Mouse (Mus musculus) forebrain, embryonic 14.5 days (tissue): ENCODE results near the gene Fam45a. TPM values are rescaled to one million over a fixed set of nuclear protein-coding genes. Genes with fewer than 3 reads are reported as not detected.

Experiments used
- ATAC-seq: fragments of 200-750 bp; cut with Nextera tagmentation; 2 replicates; pipeline ENCODE4 v1.8.0; 2017; ENCODE audit warnings: mild to moderate bottlenecking, moderate library complexity
- DNase-seq: peaks from one replicate; pipeline ENCODE4 v3.0.0-alpha.2; 2015; ENCODE audit warnings: low spot score
- H3K27ac ChIP-seq: fragments of 300-500 bp; sonication (generic); 2 replicates; pipeline ENCODE4 v1.5.1; 2014; ENCODE audit warnings: low read depth, mild to moderate bottlenecking, control low read depth, low read length, moderate library complexity
- H3K27me3 ChIP-seq: fragments of 300-500 bp; sonication (generic); replicated peaks from 2 replicates; pipeline ENCODE4 v1.6.1; 2014; ENCODE audit warnings: low read length, control low read depth, mixed read lengths; ENCODE audit not compliant: control insufficient read depth, insufficient read depth
- H3K36me3 ChIP-seq: fragments of 300-500 bp; sonication (generic); 2 replicates; pipeline ENCODE4 v1.6.1; 2014; ENCODE audit warnings: low read length, control low read depth; ENCODE audit not compliant: control insufficient read depth, insufficient read depth
- H3K4me1 ChIP-seq: fragments of 300-500 bp; sonication (generic); 2 replicates; pipeline ENCODE4 v1.6.1; 2014; ENCODE audit warnings: antibody characterized with exemption, low read length, control low read depth; ENCODE audit not compliant: control insufficient read depth, insufficient read depth
- H3K4me2 ChIP-seq: fragments of 300-500 bp; sonication (generic); 2 replicates; pipeline ENCODE4 v1.6.1; 2014; ENCODE audit warnings: mild to moderate bottlenecking, control low read depth, low read length
- H3K4me3 ChIP-seq: fragments of 300-500 bp; sonication (generic); 2 replicates; pipeline ENCODE4 v1.5.1; 2014; ENCODE audit warnings: low read depth, low read length, control low read depth
- H3K9ac ChIP-seq: fragments of 300-500 bp; sonication (generic); 2 replicates; pipeline ENCODE4 v1.6.1; 2014; ENCODE audit warnings: mild to moderate bottlenecking, low read length, control low read depth, moderate library complexity
- H3K9me3 ChIP-seq: fragments of 300-500 bp; sonication (generic); replicated peaks from 2 replicates; pipeline ENCODE4 v1.6.1; 2016; ENCODE audit warnings: low read length, control low read depth, mixed read lengths; ENCODE audit not compliant: control insufficient read depth
- WGBS: fragments of 180-500 bp; shearing (Covaris S2); extraction: QIAGEN DNeasy Blood & Tissue Kit; methylation state at CpG from one replicate; pipeline ENCODE4 v1.1.7; 2014; 5-methylcytosine and 5-hydroxymethylcytosine counted together
- polyA plus RNA-seq: library from polyadenylated mRNA; unstranded; fragments of >200 nt; fragmentation: Nextera tagmentation; extraction: Ambion mirVana; gene quantifications from 2 replicates; pipeline ENCODE4 v1.2.1, GENCODE M21; 2014

The Fam45a gene
- polyA plus RNA-seq, result 49.7 and 54.1 TPM in 2 replicates

GRCm38 (mm10) chr19:60811098-60812035 lies at the start of gene Fam45a:
Gene Fam45a, plus strand, starts transcription at chr19:60811585.
- H3K9ac ChIP-seq, result peak within 1 kb of the TSS; percentile 84
- peak within 1 kb of the TSS; percentile 62 for H3K4me2 ChIP-seq
- peak within 1 kb of the TSS; percentile 52; the same call in 1 of the 2 replicates for H3K27ac ChIP-seq
- peak within 1 kb of the TSS; percentile 70 for H3K4me3 ChIP-seq
- peaks cover 7% of the 10 kb centered on the region for H3K36me3 ChIP-seq
- 3% methylated on average over 35 of the region's 45 CpGs for WGBS
- ATAC-seq (peak; percentile 100), DNase-seq (peak; percentile 95)
- no peaks in the 10 kb centered on the region for H3K9me3 ChIP-seq
- no peaks in the 10 kb centered on the region for H3K27me3 ChIP-seq
- H3K4me1 ChIP-seq, result peaks cover 8% of the 10 kb centered on the region

DNA sequence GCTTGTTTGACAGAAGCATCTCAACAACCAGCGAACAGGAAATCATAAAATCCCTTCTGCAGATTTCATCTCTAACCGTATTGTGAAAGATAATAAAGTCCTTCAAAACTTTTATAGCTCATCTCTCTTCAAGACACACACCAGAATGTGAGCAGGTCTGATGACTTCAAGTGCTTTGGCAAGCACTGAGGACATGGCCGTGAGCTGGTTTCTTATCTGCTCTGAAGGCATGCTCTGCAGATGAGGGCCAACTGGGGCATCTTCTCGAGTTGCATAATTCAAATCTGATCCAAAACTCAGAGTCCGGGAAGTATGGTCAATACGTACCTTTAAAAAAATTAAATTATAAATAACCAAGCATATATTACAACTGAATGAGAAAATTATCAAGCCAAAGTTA lies 38.0 kb upstream of the Fam45a start:
- DNase-seq, result no peak
- H3K4me2 ChIP-seq, result no peak overlapping the region
- no peaks in the 10 kb centered on the region for H3K4me1 ChIP-seq
- no peak overlapping the region for H3K4me3 ChIP-seq
- no peak overlapping the region for H3K27ac ChIP-seq
- no peaks in the 10 kb centered on the region for H3K27me3 ChIP-seq
- H3K9me3 ChIP-seq, result no peaks in the 10 kb centered on the region
- ATAC-seq, result no peak
- 95% methylated on average over 6 of the region's 6 CpGs for WGBS
- no peak overlapping the region for H3K9ac ChIP-seq
- H3K36me3 ChIP-seq, result peaks cover 82% of the 10 kb centered on the region

DNA sequence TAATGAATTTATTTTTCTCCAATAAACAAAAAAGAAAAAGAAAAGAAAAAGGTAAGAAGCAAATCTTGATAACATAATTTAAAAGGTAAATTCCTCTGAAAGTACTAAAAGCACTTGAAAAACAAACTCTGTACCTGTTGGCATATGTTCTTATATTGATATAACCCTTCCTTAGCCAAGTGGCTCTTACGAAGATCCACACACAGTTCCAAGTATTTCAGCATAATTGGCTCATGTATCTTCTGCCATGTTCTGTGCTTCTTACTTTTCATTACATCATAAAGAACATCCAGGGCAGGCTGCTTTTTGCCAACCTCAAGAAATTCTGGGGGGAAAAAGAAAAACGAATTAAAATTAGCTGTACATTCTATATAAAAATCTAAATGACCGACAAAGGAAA lies 29.4 kb upstream of the Fam45a start:
- Histone ChIP-seq H3K9me3 (no peaks in the 10 kb centered on the region), H3K4me2 (no peak overlapping the region), H3K36me3 (peaks cover 30% of the 10 kb centered on the region), H3K4me3 (no peak overlapping the region), H3K9ac (no peak overlapping the region), H3K4me1 (no peaks in the 10 kb centered on the region; the same call in 1 of the 2 replicates), H3K27me3 (no peaks in the 10 kb centered on the region), H3K27ac (no peak overlapping the region)
- WGBS, result 93% methylated on average over 3 of the region's 3 CpGs
- DNase-seq (no peak), ATAC-seq (no peak)

DNA sequence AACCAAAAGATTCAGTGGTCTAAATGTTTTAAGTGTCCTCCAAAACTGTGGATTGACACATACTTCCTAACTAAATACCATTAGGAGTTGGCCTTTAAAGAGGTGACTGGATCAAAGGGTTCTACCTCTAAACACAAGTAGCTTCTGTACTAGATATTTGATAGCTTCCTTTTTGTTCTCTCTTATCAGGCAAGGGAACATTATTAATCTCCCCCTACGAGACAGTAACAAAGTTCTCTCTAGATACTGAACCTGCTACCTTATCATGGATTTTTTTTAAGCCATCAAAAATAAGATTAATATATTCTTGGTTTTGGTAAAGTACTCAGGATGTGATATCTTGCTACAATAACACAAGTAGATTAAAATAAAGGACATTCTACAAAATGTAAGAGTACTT lies 26.7 kb upstream of the Fam45a start:
- H3K27ac ChIP-seq, result no peak overlapping the region
- H3K4me2 ChIP-seq, result no peak overlapping the region
- peaks cover 6% of the 10 kb centered on the region; the same call in 1 of the 2 replicates for H3K4me1 ChIP-seq
- ATAC-seq (no peak), DNase-seq (no peak)
- H3K36me3 ChIP-seq, result peaks cover 12% of the 10 kb centered on the region
- no peak overlapping the region for H3K4me3 ChIP-seq
- no peaks in the 10 kb centered on the region for H3K9me3 ChIP-seq
- no peak overlapping the region for H3K9ac ChIP-seq
- 64% methylated on average over 1 of the region's 1 CpGs for WGBS
- no peaks in the 10 kb centered on the region for H3K27me3 ChIP-seq

DNA sequence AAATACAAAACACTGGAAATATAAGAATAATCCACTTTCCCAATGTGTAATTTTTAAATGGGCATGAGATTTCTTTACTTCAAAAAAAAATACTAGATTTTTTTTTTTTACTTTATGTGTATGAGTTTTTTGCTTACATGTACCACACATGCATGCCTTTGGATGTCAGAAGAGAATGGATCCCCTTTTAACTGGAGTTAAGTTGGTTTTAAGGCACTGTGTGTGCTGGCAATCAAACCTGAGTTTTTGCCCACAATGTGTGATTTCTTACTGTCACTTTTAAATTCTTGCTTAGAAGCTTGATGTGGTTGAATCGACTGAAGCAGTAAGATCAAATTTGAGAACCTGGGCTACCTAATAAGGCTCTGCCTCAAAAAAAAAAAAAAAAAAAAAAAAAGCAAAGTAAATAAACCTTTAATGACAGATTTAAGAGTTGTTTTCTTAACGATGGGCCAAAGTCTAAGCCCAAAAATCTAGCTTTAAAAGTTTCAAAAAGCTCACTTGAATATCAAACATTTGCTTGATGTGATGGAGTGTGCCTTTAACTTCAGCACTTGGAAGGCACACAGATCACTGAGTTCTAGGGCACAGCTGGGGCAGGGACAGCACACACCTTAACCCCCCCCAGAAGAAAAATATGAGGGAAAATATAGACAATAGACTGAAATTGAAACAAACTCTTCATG lies 23.8 kb upstream of the Fam45a start:
- DNase-seq (no peak), ATAC-seq (no peak)
- no peaks in the 10 kb centered on the region for H3K36me3 ChIP-seq
- WGBS, result 64% methylated on average over 2 of the region's 2 CpGs
- H3K9ac ChIP-seq, result no peak overlapping the region
- H3K4me1 ChIP-seq, result peaks cover 9% of the 10 kb centered on the region; the same call in 1 of the 2 replicates
- no peaks in the 10 kb centered on the region for H3K27me3 ChIP-seq
- peak overlapping the region; percentile 85 for H3K4me2 ChIP-seq
- H3K9me3 ChIP-seq, result no peaks in the 10 kb centered on the region
- no peak overlapping the region for H3K4me3 ChIP-seq
- no peak overlapping the region for H3K27ac ChIP-seq

GRCm38 (mm10) chr19:60788214-60788960 lies 23.0 kb upstream of the Fam45a start:
- H3K9ac ChIP-seq, result peak overlapping the region; percentile 48; the same call in 1 of the 2 replicates
- no peaks in the 10 kb centered on the region for H3K27me3 ChIP-seq
- no peak for ATAC-seq
- 47% methylated on average over 6 of the region's 6 CpGs for WGBS
- H3K4me3 ChIP-seq, result peak overlapping the region; percentile 99
- peaks cover 9% of the 10 kb centered on the region; the same call in 1 of the 2 replicates for H3K4me1 ChIP-seq
- no peak overlapping the region for H3K27ac ChIP-seq
- peak overlapping the region; percentile 85 for H3K4me2 ChIP-seq
- no peaks in the 10 kb centered on the region for H3K36me3 ChIP-seq
- no peak for DNase-seq
- no peaks in the 10 kb centered on the region for H3K9me3 ChIP-seq

DNA sequence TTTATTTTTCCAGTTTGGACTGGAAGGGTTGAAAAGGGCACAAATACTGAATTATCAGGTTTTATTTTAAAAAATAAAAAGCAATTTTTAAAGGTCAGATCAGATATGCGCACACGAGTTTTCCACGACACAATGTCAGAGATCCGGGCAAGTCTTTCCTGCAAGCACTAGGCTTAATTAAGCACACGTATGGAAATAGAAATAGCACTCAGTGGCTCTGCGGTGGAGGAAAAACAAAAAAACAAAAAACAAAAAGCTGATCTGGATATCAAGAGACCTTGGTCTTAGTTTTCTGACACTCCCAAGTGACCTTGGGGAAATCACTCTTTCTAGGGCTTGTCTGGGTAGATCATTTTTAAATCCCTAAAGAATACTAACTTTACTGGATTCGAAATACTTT lies 21.9 kb upstream of the Fam45a start:
- Histone ChIP-seq H3K36me3 (no peaks in the 10 kb centered on the region), H3K27me3 (no peaks in the 10 kb centered on the region), H3K9ac (peak overlapping the region; percentile 99), H3K4me1 (peaks cover 9% of the 10 kb centered on the region; the same call in 1 of the 2 replicates), H3K4me3 (peak overlapping the region; percentile 99), H3K27ac (0 out of 2 replicates have a peak overlapping the region, but pooled peaks have one; percentile 96), H3K9me3 (no peaks in the 10 kb centered on the region), H3K4me2 (peak overlapping the region; percentile 85)
- WGBS, result 1% methylated on average over 7 of the region's 7 CpGs
- DNase-seq (no peak), ATAC-seq (no peak)

DNA sequence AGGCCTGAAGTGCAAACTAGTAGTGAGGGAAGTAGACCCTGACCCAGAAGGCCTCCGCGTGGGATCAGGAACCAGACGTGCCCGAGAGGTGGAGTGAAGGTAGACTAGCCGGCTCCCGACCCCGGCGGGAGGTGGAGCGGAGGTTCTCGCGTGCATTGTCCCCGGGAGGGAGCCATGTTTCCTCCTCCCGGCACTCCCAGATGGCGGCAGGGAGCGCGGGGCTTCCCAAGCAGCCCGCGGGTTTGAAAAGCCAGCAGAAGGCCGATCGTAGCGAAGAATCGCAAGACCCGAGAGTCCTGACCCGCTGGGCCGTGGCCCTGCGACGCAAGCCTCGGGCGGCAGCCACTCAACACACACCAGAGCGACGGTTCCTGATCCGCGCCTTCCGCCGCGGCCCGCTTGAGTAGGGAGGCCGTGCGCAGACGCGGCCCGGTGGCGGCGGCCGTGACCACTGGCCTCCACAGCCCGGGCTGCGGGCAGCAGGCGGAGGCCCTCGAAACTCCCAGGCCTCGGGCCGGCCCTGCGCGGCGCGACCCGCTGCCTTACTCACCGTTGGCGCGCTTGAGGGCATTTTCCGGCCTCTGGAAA lies 21.4 kb upstream of the Fam45a start:
- H3K4me2 ChIP-seq, result peak overlapping the region; percentile 85
- H3K36me3 ChIP-seq, result no peaks in the 10 kb centered on the region
- H3K9ac ChIP-seq, result peak overlapping the region; percentile 99
- H3K4me3 ChIP-seq, result peak overlapping the region; percentile 99
- ATAC-seq, result peak; percentile 77
- peaks cover 9% of the 10 kb centered on the region; the same call in 1 of the 2 replicates for H3K4me1 ChIP-seq
- H3K9me3 ChIP-seq, result no peaks in the 10 kb centered on the region
- DNase-seq, result peak; percentile 45
- WGBS, result under 1% methylated on average over 60 of the region's 60 CpGs
- no peaks in the 10 kb centered on the region for H3K27me3 ChIP-seq
- peak overlapping the region; percentile 96 for H3K27ac ChIP-seq
